Mouse (Mus musculus) stomach, embryonic 14.5 days (tissue): Measurements from ENCODE around the gene Rasgef1a. TPM values are rescaled to one million over a fixed set of nuclear protein-coding genes. Genes with fewer than 3 reads are reported as not detected.

Experiments
- ATAC-seq: fragments of 200-750 bp; cut with Nextera tagmentation; 2 replicates; pipeline ENCODE4 v1.8.0; 2017; ENCODE audit warnings: low read depth, moderate TSS enrichment; ENCODE audit not compliant: insufficient number of reproducible peaks, insufficient read depth, low FRiP score
- H3K27ac ChIP-seq: fragments of 300-500 bp; sonication (generic); 2 replicates; pipeline ENCODE4 v1.5.1; 2014; ENCODE audit warnings: mild to moderate bottlenecking, low read length, moderate library complexity, mixed read lengths
- H3K27me3 ChIP-seq: fragments of 300-500 bp; sonication (generic); 2 replicates; pipeline ENCODE4 v1.6.1; 2014; ENCODE audit warnings: low read length, control low read depth, mixed read lengths; ENCODE audit not compliant: control insufficient read depth, insufficient read depth
- H3K36me3 ChIP-seq: fragments of 300-500 bp; sonication (generic); 2 replicates; pipeline ENCODE4 v1.6.1; 2014; ENCODE audit warnings: mild to moderate bottlenecking, control low read depth, low read length, moderate library complexity, mixed read lengths; ENCODE audit not compliant: control insufficient read depth, insufficient read depth
- H3K4me1 ChIP-seq: fragments of 300-500 bp; sonication (generic); 2 replicates; pipeline ENCODE4 v1.6.1; 2014; ENCODE audit warnings: low read length, control low read depth, mixed read lengths; ENCODE audit not compliant: control insufficient read depth, insufficient read depth
- H3K4me2 ChIP-seq: fragments of 300-500 bp; sonication (generic); replicated peaks from 2 replicates; pipeline ENCODE4 v1.6.1; 2014; ENCODE audit warnings: low read depth, low read length, control low read depth
- H3K4me3 ChIP-seq: fragments of 300-500 bp; sonication (generic); 2 replicates; pipeline ENCODE4 v1.5.1; 2014; ENCODE audit warnings: low read depth, low read length, control low read depth
- H3K9ac ChIP-seq: fragments of 300-500 bp; sonication (generic); replicated peaks from 2 replicates; pipeline ENCODE4 v1.6.1; 2014; ENCODE audit warnings: low read depth, mild to moderate bottlenecking, control low read depth, low read length, moderate library complexity, mixed read lengths
- H3K9me3 ChIP-seq: fragments of 300-500 bp; sonication (generic); 2 replicates; pipeline ENCODE4 v1.6.1; 2016; ENCODE audit warnings: low read depth, low read length, control low read depth; ENCODE audit not compliant: control insufficient read depth
- WGBS: fragments of 180-500 bp; shearing (Covaris S2); extraction: QIAGEN DNeasy Blood & Tissue Kit; methylation state at CpG from one replicate; pipeline ENCODE4 v1.1.7; 2014; 5-methylcytosine and 5-hydroxymethylcytosine counted together
- polyA plus RNA-seq: library from polyadenylated mRNA; unstranded; fragments of >200 nt; fragmentation: Nextera tagmentation; extraction: Ambion mirVana; gene quantifications from 2 replicates; pipeline ENCODE4 v1.2.1, GENCODE M21; 2014

Gene Rasgef1a
- polyA plus RNA-seq, 1 experiment from 2014 or later: 0.14 TPM

GRCm38 (mm10) chr6:118079292-118079691 lies 68.1 kb downstream of the Rasgef1a start:
- no peak for ATAC-seq
- no peak overlapping the region for H3K4me2 ChIP-seq
- 60% methylated on average over 3 of the region's 3 CpGs for WGBS
- peaks cover 2% of the 10 kb centered on the region for H3K4me1 ChIP-seq
- no peak overlapping the region for H3K27ac ChIP-seq
- H3K9ac ChIP-seq: no peak overlapping the region
- no peaks in the 10 kb centered on the region for H3K9me3 ChIP-seq
- H3K4me3 ChIP-seq: no peak overlapping the region
- no peaks in the 10 kb centered on the region for H3K27me3 ChIP-seq
- no peaks in the 10 kb centered on the region for H3K36me3 ChIP-seq

- H3K9ac ChIP-seq: no peak overlapping the region
- H3K4me1 ChIP-seq: no peaks in the 10 kb centered on the region
- ATAC-seq: no peak
- H3K36me3 ChIP-seq: no peaks in the 10 kb centered on the region
- no peaks in the 10 kb centered on the region for H3K9me3 ChIP-seq
- H3K4me2 ChIP-seq: no peak overlapping the region
- H3K27ac ChIP-seq: no peak overlapping the region
- H3K4me3 ChIP-seq: no peak overlapping the region
- 59% methylated on average over 10 of the region's 10 CpGs for WGBS
- H3K27me3 ChIP-seq: no peaks in the 10 kb centered on the region
Observed at GRCm38 (mm10) chr6:118079762-118080465, 68.7 kb downstream of the Rasgef1a start.

DNA sequence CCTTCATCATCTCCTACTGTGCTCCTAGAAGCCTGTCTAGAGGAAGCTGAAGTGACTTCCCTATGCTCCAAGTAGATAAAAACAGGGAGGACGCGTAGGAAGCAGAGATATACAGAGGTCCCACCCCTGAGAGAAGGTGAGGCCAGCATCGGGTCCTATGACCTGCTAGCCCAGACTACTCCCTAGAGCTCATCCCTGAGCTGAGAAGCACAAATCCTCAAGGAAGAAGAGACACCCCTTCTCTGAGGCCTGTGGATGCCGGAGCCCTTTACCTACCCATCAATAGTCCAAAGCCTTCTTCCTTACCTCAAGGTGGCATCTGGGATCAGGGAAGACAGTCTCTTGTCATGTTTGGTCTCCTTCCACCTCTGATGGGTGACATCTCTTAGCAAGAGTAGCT lies 69.5 kb downstream of the Rasgef1a start:
- WGBS: 88% methylated on average over 4 of the region's 4 CpGs
- Histone ChIP-seq H3K4me3 (no peak overlapping the region), H3K36me3 (no peaks in the 10 kb centered on the region), H3K4me2 (no peak overlapping the region), H3K27ac (no peak overlapping the region), H3K9me3 (no peaks in the 10 kb centered on the region), H3K9ac (no peak overlapping the region), H3K4me1 (no peaks in the 10 kb centered on the region), H3K27me3 (no peaks in the 10 kb centered on the region)
- no peak for ATAC-seq

DNA sequence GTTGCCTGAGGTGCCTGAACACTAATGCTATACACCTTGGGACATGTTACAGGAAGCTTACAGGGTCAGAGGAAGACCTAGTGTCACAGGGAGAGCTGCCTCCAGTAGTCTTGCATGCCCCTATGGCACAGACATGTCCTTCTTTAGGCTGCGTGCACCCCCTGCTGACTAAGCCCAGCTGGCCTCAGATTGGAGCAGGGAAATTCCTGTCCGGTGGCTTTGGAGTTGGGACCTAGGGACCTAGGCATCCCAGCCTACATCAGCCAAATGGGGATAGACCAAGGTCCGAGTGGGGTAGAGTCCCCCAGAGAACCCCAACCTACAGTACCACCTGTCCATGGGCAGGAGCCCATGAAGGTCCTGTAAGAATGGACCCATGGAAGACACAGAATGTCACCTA lies 71.1 kb downstream of the Rasgef1a start:
- Histone ChIP-seq H3K4me1 (no peaks in the 10 kb centered on the region), H3K9me3 (no peaks in the 10 kb centered on the region), H3K4me2 (no peak overlapping the region), H3K27me3 (no peaks in the 10 kb centered on the region), H3K9ac (no peak overlapping the region), H3K36me3 (no peaks in the 10 kb centered on the region), H3K27ac (no peak overlapping the region), H3K4me3 (no peak overlapping the region)
- no peak for ATAC-seq
- 80% methylated on average over 3 of the region's 3 CpGs for WGBS

- H3K9me3 ChIP-seq: no peaks in the 10 kb centered on the region
- no peaks in the 10 kb centered on the region for H3K4me1 ChIP-seq
- H3K4me3 ChIP-seq: no peak overlapping the region
- H3K36me3 ChIP-seq: no peaks in the 10 kb centered on the region
- no peak overlapping the region for H3K9ac ChIP-seq
- H3K27me3 ChIP-seq: no peaks in the 10 kb centered on the region
- H3K4me2 ChIP-seq: no peak overlapping the region
- no peak overlapping the region for H3K27ac ChIP-seq
- ATAC-seq: no peak
- 69% methylated on average over 6 of the region's 6 CpGs for WGBS
Observed at GRCm38 (mm10) chr6:118083608-118084007, 72.4 kb downstream of the Rasgef1a start.

- H3K36me3 ChIP-seq: no peaks in the 10 kb centered on the region
- 86% methylated on average over 8 of the region's 8 CpGs for WGBS
- no peaks in the 10 kb centered on the region for H3K27me3 ChIP-seq
Observed at GRCm38 (mm10) chr6:118084596-118084995, 73.4 kb downstream of the Rasgef1a start.

GRCm38 (mm10) chr6:118087955-118088354 lies 76.7 kb downstream of the Rasgef1a start:
- H3K4me1 ChIP-seq: no peaks in the 10 kb centered on the region
- no peak overlapping the region for H3K4me2 ChIP-seq
- no peak overlapping the region for H3K4me3 ChIP-seq
- no peak overlapping the region for H3K9ac ChIP-seq
- no peak overlapping the region for H3K27ac ChIP-seq
- no peak for ATAC-seq
- no peaks in the 10 kb centered on the region for H3K27me3 ChIP-seq
- 62% methylated on average over 8 of the region's 8 CpGs for WGBS
- no peaks in the 10 kb centered on the region for H3K36me3 ChIP-seq
- no peaks in the 10 kb centered on the region for H3K9me3 ChIP-seq

More at GRCm38 (mm10) chr6:118084596-118084995, 73.4 kb downstream of the Rasgef1a start:
- H3K27ac ChIP-seq: no peak overlapping the region
- ATAC-seq: no peak
- H3K4me1 ChIP-seq: no peaks in the 10 kb centered on the region
- H3K9me3 ChIP-seq: no peaks in the 10 kb centered on the region
- H3K4me3 ChIP-seq: no peak overlapping the region
- H3K9ac ChIP-seq: no peak overlapping the region
- H3K4me2 ChIP-seq: no peak overlapping the region

- Histone ChIP-seq H3K36me3 (no peaks in the 10 kb centered on the region), H3K4me3 (no peak overlapping the region), H3K27ac (no peak overlapping the region), H3K27me3 (no peaks in the 10 kb centered on the region), H3K9me3 (no peaks in the 10 kb centered on the region), H3K4me1 (no peaks in the 10 kb centered on the region), H3K4me2 (no peak overlapping the region), H3K9ac (no peak overlapping the region)
- ATAC-seq: no peak
- WGBS: 82% methylated on average over 17 of the region's 17 CpGs
Observed at GRCm38 (mm10) chr6:118088750-118089440, 77.7 kb downstream of the Rasgef1a start.
